Mouse (Mus musculus): ENCODE results near the gene Pla2g2f.

Gene Pla2g2f

DNA sequence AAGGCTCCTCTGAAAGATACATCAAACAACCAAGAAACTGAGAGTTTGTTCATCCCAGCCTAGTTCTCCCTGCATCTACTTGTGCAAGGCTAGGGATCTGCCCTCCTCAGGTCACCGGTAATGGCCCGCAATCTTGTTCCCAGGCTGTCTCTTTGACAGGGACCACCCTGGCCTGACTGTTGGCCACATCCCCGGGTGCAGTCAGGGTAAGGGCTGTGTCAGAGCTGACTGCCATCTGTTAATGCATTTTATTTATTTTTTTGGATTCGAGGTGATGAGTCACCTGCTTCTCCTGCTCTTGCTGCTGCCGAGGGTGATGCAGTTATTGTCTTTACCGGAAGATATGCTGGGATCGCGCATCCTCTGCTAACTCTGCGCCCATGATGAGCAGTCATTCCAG lies 40.7 kb downstream of the Pla2g2f start:
- DNase-seq (ENCODE audit: low read depth): no peak

DNA sequence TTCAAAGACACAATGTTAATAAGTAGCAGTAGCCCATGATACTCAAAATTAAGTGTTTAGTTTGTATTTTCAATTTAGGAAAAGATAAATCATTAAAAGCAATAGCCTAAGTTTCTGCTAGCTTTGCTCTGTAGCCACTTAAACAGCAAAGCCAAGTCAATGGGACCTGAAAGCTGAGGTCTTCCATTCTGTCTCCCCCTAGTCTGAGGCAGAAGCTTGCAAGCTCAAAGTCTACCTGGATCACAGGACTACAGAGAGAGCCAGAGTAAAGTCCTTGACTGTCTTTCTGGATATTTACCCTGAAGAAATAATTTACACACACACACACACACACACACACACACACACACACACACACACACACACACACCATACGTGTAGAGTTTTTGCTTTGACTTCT lies 43.2 kb downstream of the Pla2g2f start:
- no peak for DNase-seq (ENCODE audit: low read depth)

- DNase-seq (ENCODE audit: low read depth): no peak
Measured at GRCm38 (mm10) chr4:138712621-138713020, 44.8 kb downstream of the Pla2g2f start.

DNA sequence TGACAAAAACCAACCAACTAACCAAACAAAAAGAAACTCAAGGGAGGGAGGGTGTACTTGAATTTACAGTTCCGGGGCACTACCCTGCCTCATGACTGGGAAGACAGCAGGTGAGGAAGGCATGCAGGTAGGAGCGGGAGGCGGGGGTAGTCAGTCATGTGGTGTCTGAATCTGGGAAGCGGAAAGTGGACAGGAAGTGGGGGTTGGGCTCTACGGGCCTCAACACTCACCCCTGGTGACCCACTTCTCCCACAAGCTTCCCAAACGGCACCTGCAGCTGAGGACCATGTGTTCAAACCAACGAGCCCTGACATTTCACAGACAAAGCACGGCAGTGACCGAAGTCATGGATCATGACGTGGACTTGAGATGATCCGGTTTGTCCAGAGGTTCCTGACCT lies 45.3 kb downstream of the Pla2g2f start:
- DNase-seq (ENCODE audit: low read depth): no peak

- DNase-seq (ENCODE audit: low read depth): no peak
Measured at GRCm38 (mm10) chr4:138711051-138711820, 46.2 kb downstream of the Pla2g2f start.

DNA sequence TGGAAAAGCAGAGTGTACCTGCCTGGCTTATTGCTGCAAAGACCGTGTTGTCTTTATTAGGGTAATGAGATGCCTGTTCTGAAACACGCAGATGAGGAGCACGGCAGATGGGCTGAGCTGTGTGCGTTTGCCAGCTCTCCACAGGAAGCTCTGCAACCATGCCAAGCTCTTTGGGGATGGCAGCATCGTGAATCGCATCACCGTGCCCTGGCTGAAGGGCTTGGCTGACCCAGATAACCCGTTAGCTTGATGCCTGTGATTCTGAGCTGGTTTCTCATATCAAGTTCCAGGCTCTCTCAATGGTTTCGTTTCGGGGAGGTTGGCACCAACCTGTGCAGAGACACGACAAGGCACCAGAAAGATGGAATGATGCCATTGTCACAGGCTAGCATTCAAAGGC lies 46.8 kb downstream of the Pla2g2f start:
- DNase-seq (ENCODE audit: low read depth): no peak

DNA sequence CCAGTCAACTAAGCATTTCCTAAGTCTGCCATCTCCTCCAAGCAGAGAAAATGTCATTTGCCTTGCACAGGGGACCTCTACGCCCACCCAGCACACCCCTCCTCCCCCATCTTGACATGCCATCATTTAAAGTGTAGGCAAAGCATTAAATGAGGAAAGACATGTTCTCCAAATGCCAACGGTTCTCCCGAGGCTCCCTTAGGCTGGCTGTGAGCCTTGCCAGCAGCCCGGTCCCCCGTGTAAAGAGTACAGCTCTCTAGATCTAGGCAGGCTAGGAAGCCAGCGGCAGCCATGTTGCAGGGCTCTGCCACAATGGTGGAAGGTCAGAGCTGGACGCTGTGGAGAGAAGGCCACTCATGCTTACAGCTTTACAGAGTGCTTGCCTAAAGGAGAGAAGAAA lies 47.5 kb downstream of the Pla2g2f start:
- DNase-seq (ENCODE audit: low read depth): no peak

- DNase-seq (ENCODE audit: low read depth): no peak
Measured at GRCm38 (mm10) chr4:138709246-138709645, 48.2 kb downstream of the Pla2g2f start.

GRCm38 (mm10) chr4:138708636-138709035 lies 48.8 kb downstream of the Pla2g2f start:
- peak; percentile 43 for DNase-seq (ENCODE audit: low read depth)

- DNase-seq (ENCODE audit: low read depth): no peak
Measured at GRCm38 (mm10) chr4:138706620-138707019, 50.8 kb downstream of the Pla2g2f start.

GRCm38 (mm10) chr4:138704169-138704568 lies 53.3 kb downstream of the Pla2g2f start:
- no peak for DNase-seq (ENCODE audit: low read depth)

GRCm38 (mm10) chr4:138703591-138703990 lies 53.8 kb downstream of the Pla2g2f start:
- DNase-seq (ENCODE audit: low read depth): no peak

DNA sequence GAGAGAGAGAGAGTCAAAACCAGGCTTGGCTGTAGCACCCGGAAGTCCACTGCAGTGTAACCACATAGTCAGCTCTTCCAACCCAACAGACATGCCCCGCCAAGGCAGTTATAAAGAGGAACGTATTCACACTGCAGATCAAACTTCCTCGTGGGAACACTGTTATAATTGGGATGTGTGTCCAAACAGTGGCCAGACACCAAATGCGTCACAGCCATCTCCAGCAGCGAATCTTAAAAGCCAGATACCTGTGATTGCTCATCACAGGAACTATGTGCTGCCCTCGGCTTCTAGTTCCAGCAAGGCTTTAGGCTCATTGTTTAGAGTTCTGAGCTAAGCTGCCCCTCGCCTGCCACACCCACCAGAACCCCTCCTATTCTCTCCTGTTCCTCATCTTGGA lies 54.9 kb downstream of the Pla2g2f start:
- no peak for DNase-seq (ENCODE audit: low read depth)

GRCm38 (mm10) chr4:138702031-138702430 lies 55.4 kb downstream of the Pla2g2f start:
- DNase-seq (ENCODE audit: low read depth): no peak

- DNase-seq (ENCODE audit: low read depth): no peak
Measured at GRCm38 (mm10) chr4:138701111-138701510, 56.3 kb downstream of the Pla2g2f start.
